Mouse (Mus musculus) spleen, adult 18-20 months (tissue): ENCODE measurements around the gene Fntb.

Source experiments
- DNase-seq, 2 experiments: peaks; one replicate each; pipeline ENCODE4 v3.0.0; 2022; ENCODE audit warnings: mixed read lengths in 2 of 2

Fntb gene

DNA sequence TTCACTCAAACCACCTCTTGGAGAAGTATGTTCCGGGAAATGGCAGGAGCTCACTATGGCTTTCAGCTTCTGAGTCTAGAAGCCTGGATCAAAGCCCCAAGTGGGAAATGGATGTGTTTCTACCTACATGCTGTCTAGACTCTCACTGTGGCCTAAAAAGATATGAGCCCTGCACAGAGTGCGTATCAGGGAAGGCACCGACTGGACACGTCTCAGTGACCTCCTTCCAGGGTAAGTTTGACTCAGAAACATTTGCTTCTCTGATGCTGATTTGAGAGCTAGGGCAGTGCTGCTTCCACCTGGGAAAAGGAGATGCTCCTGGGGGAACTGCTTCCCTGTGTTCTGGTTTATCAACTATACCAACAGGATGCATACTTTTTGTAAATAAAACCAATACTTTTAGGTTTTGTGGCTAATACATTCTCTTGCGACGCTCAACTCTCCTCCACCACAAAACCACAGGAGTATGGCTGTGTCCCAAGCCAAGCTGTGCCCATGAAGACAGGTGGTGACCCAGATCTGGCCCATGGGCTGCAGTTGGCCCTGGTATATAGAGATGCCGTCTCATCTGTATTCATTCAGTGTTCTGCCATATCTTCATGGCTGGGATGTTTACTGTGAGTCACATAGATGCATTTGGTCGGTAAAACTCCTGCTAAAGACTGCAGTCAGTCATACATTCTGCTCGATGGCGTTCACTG lies 159.7 kb downstream of the Fntb start:
- DNase-seq: no peak

DNA sequence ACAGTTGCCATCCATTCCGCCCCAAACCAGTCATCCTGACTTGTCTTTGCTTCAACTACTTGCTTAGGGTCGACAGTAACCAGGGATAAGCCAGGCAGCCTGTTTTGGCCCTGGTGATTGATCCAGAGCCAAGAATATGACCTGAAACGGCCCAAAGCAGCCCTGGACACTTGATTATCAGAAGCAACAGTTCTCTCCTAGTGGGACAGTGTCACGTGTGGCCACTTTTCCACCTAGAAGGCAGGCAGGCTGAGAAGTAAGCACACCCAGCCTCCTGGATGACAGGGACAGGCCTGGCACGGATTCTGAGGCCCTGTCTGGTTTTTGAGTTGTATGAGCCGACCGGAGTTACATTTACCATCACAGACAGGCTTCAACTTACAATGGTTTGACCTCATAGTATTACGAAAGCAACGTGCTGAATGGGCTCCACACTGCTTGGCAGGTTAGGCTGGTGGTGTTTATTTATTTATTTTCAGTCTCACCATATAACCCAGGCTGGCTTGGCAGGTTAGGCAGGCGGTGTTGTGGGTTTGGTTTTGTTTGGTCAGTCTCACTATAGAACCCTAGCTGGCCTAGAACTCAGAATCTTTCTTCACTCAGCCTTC lies 161.1 kb downstream of the Fntb start:
- no peak for DNase-seq

DNA sequence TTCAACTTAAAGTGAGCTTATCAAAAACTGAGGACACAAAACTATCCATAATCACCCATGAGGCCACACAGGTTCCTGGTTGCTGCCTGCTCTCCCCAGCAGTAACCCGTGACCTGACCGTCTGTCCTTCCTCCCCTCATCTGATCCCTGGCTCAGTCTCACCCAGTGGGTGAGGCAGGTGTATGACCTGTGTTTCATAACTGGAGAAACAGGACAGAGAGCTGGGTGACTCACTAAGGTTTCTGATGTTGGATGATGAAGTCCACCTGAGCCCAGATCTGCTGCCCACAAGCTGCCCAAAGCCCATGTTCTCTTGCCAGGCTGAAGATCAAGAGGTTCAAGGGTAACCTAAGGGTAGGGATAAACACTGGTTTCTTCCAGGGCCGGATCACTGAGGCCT lies 161.6 kb downstream of the Fntb start:
- no peak for DNase-seq

DNA sequence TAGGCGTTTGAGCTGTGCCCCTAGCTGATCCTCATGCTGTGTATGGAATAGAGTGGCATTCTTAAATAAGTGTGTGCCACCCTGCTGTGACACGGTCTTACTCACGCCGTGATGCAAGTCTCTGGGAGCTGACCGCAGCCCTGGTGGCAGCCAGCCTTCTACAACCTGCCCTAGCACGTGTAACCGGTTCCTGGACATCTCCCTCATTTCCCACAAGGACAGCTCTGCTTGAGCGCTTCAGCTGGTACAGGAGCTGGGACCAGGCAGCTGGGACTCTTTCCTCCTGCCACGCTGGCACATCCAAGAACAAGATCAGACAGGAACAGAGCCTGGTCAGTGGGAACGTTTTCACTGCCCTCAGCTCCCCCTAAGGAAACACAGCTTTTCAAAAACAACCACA lies 162.2 kb downstream of the Fntb start:
- DNase-seq: no peak

DNA sequence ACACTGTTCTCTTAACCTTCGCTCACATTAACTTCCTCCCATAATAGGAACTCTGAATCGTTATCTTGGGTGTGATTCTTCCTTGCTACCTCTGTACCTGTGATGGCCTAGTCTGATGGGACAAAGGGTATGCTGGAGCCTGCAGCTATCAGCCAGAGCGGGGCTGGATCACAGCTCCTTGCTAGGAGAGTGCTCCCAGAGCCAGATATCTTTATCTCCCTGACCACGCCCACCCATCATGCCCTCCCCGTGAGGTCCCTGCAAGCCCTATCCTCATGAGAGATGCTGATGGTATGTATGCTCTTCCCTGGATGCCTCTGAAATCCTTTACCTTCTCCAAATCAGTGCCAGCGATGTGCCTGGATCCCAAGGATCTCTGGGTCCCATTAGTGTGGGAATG lies 164.8 kb downstream of the Fntb start:
- DNase-seq: no peak

DNA sequence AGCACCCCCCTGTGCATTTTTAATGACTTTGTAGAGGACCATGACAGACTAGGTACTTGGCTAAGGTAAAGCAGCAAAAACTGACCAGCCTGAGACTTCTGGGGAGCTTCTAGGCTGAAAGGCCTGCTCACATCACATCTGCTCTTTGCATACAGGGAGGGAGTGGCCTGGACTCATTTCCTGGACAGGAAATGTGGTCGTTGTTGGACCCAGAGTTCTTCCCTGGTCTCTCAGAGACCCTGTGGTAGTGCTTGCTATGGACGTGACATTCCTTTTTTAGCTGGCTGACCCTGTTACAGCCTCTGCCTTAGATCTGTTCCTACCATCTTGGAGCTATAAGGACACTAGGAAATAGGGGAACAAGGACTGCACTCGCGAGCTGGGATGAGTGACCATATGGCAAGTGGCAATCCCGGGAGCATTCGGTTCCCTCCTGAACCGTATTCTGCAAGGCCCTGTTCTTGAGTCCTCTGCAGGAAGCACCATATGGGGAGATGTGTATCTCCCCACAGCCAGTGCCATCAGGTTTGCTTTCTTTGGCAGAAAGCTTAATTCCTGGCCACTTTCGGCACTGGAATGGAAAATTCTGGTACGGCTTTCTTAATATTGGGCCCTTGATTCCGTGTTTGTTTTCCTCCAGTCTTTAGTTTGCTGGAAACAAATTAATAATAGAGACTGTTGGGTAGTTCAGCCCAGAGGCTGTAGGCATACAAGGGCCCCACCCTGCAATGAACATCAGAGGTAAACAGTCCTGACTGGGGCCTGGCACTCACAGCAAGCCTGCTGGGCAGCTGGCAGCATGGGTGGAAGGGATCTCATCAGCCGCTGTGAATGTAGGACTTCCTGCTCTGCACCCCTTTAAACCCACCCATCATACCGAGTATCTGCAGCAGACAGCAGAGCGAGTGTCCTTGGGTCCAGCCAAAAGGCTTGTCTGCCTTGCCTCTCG lies 166.6 kb downstream of the Fntb start:
- DNase-seq: no peak

DNA sequence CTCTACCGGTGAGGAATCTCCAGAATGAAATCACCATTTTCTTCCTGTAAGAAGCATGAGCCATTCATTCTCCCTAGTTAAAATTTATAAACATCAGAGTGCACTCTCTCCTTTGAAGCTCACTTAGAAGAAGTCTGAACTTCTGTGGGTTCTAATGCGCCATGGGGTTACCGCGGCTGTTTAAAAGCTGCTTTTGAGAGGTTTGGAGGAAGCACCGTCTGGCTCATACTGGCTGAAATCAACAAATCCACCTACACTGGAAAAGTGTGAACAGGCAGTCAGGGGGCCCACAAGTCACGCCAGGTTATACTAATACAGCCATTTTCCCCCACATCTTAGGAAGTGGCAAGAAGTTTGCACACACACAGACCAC lies 167.3 kb downstream of the Fntb start:
- DNase-seq: no peak

DNA sequence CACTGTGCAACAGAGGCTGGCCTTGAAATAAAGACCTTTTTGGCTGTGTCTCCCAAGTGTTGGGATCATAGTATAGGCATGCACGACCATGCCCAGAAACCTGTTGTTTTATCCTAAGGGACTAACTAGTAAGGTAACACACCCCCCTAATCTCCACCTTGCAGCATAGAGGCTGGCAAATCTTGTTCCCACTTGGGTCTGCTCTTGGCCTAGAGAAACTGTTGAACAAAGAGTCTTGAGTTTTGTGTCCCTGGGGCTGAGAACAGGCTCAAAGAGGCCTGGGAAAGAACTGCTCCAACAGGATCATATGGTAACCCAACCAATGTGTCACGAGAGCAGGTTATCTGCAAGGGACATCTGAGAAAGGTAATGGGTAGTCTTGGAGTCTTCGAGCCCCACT lies 169.0 kb downstream of the Fntb start:
- DNase-seq: no peak

DNA sequence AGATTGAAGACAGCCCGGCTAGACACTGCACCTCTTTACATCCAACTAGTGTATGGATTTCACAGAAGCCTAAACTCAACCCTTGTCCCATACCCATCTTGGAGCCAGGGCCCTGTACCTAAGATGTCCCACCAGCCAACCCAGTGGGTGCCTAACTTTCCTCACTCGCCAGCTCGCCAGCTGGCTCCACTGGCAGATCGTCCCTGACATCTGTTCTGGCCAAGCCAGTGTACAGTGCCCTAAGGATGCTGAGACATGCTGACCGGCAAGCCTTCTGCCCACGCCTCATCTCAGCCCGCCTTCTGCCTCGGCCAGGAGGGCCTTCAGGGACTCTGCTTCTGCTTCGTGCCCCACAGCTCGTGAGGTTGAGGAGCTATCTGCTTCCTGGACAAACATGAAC lies 170.8 kb downstream of the Fntb start:
- DNase-seq: no peak

DNA sequence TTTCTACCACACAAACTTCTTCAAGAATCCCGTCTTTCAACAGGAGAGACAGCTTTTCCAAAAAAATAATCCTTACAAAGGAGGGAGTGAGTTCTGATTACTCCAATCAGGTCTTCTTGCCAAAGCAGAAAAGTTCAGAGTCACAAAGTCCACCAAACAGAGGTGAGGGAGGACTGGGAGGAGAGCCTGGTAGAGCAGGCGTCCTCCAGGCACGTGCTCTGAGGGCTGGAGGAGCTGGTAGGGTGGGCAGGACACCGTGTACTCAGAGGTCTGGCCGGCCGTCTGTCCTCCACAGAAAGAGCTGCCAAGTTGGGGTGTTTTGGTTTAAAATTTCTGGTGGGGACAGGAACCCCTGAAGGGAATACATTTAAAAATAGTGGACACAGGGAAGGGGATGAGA lies 172.6 kb downstream of the Fntb start:
- DNase-seq: no peak

DNA sequence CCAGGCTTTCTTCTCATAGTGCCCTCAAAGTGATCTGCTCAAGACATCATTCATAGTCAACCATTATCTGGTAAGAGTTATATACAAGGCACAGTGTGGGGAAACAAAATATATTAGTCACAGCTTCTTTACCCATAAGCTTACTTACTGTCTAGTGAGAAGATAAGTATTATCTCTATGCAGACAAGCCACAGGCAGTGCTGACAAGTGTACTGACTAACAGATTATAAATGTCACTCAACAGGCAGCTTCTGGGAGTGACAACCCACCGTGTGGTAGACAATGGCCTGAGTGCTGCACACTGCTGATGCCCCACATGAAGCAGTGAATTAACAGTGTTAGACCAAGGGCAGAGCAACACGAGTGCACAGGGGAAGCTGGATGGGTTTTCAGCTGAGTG lies 176.1 kb downstream of the Fntb start:
- no peak for DNase-seq

DNA sequence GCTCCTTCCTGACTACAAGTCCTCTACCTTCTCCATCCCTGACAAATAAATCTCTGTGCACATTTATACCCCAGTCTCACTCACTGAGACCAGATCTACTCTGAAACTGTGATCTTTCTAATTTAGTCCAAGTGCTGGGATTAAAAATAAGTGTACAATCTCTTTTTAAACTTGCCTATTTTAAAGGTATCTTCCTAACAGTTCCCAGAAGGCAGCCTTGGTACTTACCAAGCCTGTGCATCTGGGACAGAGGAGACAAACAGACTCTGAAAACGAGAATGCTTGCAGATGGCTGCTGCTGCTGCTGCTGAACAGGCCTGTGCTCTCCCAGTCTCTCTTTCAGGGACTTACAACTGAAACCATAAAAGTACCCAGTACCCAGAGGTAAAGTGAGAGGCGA lies 177.1 kb downstream of the Fntb start:
- DNase-seq: no peak

DNA sequence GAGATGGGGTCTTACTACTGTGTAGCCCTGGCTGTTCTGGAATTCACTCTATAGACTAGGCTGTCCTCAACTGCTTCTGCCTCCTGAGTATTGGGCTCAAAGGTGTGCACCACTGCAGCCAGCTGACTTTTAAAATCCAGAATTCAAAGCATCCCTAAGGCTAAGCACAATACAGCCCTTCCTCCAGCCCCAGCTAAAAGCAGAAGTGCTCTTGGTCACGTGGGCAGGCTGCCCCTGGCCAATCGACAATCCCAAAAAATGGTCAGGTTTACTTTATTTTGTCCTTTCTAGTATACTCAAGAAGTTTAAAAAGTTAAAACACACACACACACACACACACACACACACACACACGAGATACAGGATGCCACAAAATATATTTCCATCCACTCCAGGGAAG lies 177.7 kb downstream of the Fntb start:
- DNase-seq: no peak

DNA sequence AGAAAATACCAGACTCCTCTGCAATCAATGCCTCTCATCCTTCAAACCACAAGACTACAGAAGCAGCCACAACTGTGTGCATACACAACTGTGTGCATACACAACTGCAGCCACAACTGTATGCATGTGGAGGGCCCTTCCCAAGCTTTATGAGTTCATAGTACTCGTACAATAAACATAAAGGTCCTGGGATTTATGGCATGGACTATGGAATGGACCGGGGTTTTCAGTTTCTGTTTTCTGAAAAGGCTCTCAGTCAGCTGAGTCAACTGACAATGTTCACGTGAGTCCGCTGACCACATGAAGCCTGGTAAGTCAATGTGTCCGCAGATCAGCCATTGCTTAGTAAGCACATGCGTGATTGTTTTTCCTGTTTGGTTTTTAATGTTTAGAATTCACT lies 178.1 kb downstream of the Fntb start:
- DNase-seq: no peak

DNA sequence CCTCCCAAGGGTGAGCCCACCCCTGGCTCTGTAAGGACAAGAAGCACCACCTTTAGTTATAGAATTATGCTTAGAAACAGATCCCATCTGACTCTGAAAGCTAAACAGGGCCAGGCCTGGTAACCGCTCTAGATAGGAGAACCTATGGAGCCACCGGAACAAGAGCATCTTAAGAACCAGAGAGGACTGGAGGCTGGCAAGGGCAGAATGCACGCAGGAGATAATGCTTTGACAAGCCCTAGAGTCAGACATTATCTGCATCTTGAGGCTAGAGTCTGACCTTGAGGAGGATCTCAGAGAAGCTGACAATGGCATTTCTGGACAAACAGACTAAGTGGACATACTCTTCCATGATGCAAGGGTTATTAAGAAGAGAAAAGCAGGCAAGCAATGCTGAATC lies 182.1 kb downstream of the Fntb start:
- DNase-seq: no peak

DNA sequence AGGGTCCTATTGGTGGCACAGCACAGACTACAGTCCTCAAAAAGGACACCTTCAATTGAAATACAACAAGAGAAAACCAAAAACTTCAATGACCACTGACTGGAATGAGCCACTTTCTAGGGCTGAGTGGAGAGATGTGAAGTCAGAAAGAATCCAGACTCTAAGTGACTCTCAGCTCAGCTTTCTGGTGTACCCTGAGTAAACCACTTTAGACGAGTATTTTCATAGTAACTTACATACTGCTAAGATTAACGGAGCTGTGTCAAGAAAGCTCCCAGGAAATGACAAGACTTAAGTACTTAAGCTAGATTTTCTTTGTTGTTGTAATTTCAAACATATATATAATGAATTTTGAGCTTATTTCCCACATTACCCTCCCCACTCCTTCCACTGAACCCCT lies 182.8 kb downstream of the Fntb start:
- DNase-seq: no peak

DNA sequence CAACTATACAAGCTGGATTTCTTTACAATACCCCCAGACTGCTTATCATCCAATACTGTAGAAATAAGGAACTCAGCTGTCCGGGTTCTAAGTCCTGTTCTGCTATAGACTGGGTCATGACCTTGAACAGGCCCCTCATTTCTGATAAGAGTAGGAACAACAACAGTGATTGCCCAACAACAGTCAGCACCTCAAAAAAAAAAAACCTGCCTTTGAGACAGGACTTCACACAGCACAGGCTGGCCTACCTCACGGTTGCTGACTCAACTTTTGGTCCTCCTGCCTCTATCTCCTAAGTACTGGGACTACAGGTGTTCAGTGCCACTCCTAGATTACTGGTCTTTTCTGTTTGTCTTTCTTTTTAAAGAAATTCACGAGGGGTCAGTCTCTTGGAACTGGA lies 183.4 kb downstream of the Fntb start:
- no peak for DNase-seq

DNA sequence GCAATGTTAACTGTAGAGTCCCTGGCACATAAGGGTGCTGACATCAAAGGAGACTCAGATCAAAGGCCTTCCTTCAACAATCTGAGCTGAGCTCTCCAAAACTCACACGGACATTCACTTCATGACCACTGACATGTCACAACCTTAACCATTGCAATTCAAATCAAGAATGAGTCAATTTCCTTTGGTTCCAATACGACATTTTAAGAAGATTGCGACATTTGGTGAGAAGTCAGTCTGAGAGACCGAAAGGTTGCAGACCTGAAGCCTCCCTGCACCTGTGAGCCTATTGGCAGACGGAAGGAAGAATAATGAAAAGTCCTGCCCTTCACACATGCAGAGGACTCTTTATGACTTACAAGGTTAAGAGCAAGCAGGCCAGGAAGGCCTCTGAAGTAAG lies 184.9 kb downstream of the Fntb start:
- DNase-seq: no peak

DNA sequence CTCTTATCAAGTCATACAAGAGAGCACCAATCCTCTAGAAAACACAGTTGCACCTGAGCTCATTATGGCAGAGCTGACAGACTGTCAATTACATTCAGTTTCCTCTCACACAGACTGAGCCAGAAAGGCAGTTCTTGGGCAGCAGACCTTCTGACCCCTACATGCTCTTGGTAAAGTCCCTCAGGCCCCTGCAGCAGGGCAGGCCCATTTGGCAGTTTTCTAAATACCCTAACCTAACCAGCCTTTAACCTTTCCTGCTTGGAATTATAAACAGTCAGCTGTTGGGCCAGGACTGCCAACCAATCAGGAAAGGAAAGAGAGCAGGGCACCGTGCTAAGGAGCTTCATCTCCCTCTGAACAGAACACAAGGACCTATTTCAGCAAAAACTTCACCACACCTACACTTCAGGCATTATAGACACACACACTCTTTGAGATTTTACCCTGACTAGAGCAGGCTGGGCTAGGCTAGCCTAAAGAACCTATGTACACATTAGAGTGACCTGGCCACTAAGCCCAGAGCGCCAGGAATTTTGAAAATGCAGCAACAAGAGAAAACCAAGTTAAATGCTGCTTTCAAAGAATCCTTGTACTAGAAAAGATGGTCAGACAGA lies 188.5 kb downstream of the Fntb start:
- DNase-seq: no peak

DNA sequence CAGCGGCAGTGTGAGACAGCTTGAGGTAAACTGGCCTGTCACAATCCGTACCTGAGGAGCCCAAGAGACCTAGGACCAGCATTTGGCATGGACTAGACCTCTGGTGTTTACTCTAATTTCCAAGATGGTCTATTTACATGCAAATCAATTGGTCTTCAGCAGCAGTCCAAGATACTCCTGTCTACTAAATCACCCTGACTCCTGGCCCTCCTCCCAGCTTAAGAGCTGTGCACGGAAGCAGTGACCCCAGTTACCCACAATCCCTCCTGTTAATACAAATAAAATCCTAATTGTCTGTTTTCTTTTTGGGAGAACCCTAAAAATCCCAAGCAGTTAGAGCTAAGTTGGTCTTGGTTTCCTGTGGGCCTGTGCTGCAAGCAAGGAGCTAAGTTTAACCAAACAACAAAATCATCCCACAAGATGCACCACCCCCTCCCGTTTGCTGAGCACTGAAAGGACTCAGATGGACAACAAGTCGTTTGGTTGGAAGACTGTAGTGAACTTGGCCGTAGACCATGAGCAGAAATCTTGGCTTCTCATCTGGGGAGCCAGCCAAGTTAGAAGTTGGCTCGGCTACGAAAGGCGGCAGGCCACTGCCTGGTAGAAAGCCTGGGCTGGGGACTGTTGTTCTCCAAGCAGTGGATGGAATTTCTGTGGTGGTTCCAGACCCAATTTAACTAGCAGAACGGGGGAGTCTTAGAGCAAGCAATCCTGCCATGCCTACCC lies 189.5 kb downstream of the Fntb start:
- no peak for DNase-seq

DNA sequence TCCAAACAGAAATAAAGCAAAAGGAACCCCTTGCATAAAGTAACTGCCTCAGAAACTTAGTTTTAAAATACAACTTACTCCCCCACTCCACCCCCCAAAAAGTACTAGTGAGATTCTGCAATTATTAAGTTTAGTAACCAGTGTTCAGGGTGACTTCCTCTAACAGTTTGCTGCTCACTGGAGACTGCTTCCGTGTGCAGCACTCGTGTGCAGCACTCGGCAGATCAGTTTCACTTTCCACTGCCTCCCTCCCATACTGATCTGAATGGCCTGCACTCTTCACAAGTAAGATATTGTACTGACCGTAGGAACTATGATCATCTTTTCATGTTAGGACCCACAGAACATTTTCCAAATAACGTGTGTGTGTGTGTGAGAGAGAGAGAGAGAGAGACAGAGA lies 192.3 kb downstream of the Fntb start:
- peak in 1 of 2 experiments; percentile 35 for DNase-seq

DNA sequence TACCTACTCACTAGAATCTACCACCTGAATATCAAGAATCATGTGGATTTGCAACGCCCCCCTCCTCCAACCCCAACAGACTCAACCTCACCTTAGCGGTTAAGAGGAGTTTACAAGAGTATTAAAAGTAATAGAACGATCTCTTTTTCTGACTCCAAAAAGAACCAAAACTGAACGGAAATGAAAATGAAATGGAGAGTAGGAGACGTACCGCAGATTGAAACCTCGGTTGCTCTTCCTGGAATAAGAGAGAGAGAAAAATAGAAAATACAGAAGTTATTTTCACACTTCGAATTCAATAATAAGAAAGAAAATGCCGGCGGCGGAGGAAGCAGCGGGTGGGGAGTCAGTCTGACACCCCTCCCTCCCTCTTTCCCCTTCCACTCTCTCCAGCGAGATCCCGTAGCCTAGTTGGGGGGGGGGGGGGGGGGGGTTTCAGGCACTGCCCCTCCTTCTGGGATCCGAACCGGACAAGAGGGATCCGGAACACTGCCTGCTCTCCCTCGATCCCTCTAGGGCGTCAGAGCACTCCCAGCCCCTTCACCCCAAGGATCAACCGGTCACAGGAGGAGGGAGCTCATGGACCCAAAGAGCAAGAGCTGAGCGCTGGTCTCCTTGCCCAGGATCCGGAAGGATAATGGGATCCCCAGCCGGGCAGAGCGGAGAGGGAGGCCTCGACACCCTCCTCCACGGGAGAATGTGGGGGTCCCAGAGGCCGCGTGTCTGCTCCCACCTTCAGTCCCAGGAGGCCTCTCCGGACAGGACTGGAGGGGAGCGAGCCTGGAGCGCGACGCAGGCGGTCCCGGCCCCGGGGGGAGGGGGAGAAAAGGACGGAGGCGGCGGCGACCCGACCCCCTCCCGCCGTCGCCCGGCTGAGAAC lies 195.9 kb downstream of the Fntb start:
- DNase-seq: no peak
